Mouse (Mus musculus) 3134 (cell line): Measurements from ENCODE around the gene Rfxap.
"Not testable (repeated sequence)": the region's sequence is repeated elsewhere in the genome, so short reads cannot be mapped to it uniquely, and the experiment has no call there.

Experiments used
- DNase-seq: peaks from one replicate; pipeline ENCODE4 v3.0.0-alpha.2; 2011; ENCODE audit warnings: low spot score; ENCODE audit not compliant: insufficient read length; ENCODE audit errors: extremely low read depth

Rfxap gene

DNA sequence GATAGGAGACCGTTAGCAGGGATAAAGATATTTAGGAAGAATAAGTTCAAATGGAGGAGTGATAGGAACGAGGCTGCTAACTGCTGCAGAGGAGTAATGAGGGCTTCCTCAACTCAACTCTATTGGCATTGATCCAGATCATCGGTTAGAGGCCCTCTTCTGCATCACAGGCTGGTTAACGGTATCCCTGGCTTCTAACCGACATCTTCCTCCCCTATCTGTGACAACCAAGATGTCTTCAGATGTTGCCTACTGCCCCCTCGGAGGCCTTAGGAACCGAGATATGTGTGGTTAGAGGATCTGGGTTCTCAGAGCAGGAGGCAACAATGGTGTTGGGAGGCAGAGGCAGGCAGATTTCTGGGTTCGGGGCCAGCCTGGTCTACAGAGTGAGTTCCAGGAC, 39.0 kb downstream of the Rfxap start:
- DNase-seq = no peak

DNA sequence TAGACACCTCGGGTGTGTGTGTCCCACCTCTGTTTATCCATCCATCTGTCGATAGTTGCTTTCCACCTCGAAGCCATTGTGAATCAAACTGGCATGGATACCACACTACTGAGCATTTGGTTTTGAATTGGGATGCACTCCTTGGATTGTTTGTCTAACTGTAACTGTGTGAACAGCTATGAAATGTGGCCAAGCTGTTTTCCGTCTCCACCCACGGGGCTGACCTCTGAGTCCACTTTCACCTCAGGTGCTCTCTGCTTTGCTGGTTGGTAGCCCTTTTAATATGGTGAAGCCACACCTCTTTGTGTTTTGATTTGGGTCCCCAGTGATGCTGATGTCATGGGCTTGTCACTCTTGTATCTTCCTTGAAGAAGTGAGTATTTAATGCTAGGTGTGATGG, 40.8 kb downstream of the Rfxap start:
- DNase-seq = no peak

DNA sequence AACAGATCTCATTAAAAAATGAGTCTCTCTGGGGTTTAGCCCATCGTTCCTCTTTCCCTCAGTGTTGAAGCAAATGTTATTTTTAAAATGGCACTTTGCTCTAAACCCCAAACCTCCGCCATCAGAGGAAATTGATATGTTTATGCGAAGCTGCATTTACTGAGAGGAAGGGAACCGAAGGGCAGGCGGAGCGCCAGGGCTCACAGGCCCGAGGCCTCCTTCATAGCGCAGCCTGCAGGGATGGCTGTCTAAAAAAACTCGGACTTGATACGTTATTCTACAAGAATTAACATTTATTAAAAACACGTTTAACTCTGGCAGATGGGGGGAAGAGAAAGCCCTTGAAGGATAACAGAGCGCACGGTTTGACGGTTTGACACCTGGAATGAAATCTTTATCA, 41.6 kb downstream of the Rfxap start:
- no peak for DNase-seq

DNA sequence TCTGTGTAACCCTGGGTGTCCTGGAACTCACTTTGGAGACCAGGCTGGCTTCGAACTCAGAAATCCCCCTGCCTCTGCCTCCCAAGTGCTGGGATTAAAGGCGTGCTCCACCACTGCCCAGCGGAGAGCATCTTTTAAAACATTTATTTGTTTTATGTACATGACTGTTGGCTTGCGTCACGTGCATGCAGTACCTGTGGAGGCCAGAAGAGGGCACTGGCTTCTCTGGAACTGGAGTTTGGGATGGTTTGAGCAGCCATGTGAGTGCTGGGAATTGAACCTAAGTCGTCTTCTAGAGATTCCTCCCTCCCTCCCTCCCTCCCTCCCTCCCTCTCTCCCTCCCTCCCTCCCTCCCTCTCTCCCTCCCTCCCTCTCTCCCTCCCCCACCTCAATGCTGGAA, 42.1 kb downstream of the Rfxap start:
- not testable (repeated sequence) for DNase-seq

DNA sequence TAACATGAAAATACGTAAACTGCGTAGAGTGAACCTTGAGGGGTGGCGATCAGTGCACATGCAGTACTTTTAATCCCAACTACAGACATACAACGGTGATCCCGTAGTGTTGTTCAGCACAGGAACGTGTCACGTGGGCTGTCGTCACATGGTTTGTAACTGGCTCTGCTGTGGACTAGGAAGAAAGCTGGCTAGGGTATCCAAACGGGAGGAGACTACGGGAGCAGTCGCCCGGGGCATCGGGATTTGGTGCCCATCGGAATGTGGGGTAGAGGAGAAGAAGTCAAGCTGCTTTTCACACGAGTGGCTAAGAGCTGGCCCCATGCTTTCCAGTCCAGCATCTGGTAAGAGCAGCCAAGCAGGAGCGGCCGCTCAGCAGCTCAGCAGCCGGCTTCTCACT, 43.2 kb downstream of the Rfxap start:
- DNase-seq = no peak

DNA sequence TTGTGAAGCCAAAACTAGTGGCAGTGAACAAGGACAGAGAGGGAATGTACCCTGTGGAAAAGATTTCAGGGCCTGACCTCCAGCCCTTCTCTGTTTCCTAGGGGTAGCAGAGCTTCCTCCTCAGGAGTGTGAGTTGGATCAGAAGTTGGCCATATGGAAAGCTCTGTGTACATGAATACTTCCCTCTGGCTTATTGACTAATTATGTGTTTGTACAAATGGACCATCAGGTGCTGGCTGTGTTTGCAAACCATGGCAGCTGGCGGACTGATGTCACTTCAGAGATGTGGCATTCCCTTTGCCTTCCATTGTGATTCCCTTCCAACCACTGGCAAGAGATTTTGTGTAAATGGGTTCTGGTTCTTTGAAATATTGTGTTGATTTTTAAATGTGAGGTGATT, 46.3 kb downstream of the Rfxap start:
- DNase-seq = no peak

DNA sequence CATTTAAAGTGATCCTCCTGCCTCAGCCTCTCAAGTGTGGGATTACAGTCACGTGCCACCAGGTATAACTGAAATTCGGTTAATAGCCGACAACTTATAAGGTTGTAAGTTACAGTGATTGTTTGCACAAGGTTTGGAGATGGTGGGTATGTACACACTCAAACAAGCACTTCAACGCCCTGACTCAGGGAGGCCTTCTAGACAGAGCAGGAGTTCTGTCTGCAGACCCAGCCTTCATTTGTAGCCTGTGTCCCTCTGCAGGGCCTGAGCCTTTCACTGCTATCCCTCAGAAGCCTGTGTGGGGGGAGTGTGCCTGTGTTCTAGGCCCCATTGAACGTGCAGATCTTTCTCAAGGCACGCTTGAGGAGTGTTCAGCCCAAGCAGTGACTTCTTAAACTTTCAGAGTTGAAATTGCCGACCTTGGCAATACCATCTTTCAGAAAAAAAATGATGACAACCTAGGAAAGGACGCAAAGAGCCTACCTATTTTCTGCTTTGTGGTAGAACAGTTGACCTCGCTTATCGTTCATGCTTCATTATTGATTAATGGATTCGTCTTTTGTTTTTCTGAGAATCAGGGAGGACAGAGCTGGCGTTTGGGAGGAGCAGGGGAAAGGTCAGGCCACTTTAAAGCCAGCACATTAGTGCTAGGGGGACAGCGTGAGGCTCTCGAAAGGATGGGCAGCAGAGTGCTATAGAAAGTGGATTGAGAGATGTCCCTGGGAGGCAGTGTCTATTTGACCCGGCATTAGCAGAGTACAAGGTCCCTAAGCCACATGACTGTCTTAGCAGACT, 47.1 kb downstream of the Rfxap start:
- no peak for DNase-seq

DNA sequence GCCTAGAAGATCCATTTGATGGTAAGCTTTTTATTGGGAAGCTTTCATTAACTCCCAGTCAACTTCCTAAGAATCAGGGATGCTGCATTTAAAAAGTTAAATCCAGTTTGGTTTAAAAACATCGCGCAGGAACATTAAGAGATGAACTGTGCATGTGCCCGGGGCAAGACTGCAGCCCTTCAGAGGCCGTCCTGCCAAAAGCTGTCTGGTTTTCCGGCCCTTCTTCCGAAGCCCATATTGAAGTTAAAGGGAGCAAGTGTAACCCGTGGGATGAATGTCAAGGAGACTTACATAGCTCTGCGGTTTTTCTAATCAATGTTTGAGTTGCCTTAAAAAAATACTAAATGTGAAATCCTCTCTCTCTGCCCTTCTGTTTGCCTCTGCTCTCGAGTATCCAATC, 48.4 kb downstream of the Rfxap start:
- DNase-seq = no peak

DNA sequence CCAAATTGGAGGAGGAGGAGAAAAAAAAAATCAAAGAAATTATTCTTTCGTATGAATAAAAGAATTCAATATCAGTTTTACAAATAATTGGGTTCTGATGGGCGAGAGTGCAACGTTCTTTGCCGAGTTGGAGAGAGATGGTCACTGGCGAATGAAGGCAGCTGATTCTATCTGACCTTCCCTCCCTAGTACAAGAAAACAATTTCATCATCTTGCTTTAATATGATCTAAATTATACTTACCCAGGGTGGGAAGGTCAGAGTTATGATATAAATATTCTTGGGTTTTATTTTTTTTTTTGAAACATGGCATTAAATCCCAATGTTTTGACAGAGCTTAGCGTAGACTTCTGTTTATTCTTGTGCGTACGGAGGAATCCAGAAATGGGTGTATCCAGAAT, 50.1 kb downstream of the Rfxap start:
- no peak for DNase-seq

DNA sequence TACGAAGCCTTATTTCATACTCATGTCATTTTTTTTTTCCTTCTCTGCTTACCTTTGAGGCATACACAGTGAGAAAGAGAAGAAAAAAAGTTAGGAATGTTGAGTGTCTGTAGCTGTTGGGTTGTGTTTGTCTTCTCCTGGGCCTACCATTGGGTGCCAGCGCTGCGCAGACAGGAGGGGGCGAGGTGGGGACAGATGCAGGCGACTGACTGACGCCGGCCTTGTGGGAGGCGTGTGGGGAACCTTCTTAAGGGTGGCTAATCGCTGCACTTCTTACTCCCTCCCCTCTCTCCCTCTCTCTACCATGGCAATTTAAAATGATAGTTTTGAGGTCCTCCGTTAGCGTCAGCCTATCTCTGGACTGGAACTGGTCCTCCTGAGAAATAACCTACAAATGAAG, 51.5 kb downstream of the Rfxap start:
- peak; percentile 66 for DNase-seq

DNA sequence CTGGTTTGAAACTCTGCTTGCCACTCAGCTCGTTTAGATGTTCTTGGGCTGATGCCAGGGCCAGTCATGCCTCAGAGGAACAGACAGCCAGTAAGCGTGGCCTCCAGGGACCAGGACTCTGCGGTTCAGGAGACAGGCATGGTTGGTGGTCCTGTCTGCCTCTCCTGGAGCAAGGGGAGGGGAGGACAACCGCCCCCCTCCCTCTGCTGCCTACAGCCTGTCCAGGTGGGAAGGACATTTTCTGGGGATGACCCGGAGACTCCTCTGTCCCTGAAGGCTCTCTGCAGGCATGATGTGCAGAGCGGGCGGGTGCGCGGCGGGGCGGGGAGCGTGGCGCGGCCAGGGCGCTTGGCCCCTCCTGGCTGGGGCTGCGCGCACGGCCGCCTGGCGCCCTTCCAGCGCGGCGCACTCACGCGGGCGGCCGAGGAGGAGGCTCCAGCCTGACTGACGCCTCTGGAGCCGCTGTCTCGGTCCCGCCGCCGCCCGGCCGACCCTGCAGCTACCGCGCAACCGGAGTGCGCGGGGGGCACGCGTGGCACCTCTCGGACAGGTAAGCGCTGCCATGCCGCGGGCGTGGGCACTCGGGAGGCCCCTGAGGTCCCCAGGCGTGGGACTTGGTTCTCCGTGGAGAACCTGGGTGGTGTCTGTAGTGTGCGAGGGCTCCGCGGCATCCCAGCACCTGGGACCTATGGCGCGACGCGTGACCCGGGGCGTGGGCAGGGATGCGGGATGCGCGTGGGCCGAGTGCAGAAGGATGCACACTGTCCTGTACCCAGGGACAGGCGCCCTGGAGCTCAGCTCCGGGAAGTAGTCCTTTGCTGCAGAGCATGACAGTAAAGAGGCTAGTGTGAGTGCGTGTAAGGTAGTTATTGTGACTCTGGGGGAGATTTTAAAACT, 52.2 kb downstream of the Rfxap start, which contains the start of gene Smad9:
Smad9 (plus strand) TSS at position 438 of the 897 bp plus-strand sequence.
- DNase-seq = peak; percentile 86

DNA sequence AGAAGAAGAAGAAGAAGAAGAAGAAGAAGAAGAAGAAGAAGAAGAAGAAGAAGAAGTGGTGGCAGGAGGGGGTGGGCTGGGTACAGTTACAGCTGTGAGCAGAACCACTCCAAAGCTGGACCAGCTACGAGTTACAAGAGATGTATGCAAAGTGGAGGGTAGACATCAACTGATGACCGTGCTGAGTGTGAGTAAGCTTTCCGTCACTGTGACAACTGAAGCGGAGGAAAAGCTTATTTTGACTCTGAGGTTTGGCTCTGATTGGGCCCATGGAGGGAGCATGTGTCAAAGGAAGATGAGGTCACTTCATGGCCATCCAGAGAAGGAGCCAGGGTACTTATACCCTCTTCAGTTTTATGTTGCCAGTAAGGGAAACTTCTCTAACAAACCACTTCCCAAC, 54.2 kb downstream of the Rfxap start:
- peak; percentile 19 for DNase-seq
